Mouse (Mus musculus) G1E (cell line): ENCODE measurements at regions not wholly inside any gene's neighbourhood (a gene's known extent, or its start where the extent isn't known, plus 50 kb on each side); places are given as distances from the start of the nearest gene placed in this dataset.

Experiments used
- CTCF ChIP-seq: IDR thresholded peaks from 2 replicates; pipeline ENCODE4 v1.5.1; 2012; ENCODE audit warnings: low read depth, low read length, inconsistent platforms, mixed read lengths
- GATA1 ChIP-seq: IDR thresholded peaks from 2 replicates; pipeline ENCODE4 v1.6.1; 2012; ENCODE audit warnings: borderline replicate concordance, low read length, inconsistent platforms, mixed read lengths
- TAL1 ChIP-seq: conservative IDR thresholded peaks from 2 replicates; pipeline ENCODE4 v1.6.1; 2012; ENCODE audit warnings: low read depth, low read length, inconsistent platforms, mixed read lengths

DNA sequence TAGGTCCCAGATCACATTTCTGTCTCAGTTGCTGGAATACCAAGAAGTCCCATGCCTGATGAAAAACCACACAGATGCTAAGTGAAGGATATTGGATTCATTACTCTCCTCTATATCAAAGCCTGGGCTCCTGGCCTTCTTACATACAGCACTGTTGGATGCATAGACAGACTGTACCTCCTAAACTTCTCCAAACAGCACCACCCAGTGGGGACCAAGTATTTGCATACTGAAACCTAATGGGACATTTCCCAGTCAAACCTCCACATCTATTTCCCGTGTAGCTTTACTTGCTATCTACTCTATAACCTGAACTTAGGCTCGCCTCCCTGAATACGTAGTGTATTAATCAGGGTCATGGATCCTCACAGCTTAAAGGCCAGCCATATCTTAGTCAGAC is 180.3 kb upstream of the Lmcd1 start:
- TF ChIP-seq CTCF, result no peak
- no peak for TF ChIP-seq TAL1
- no peak for TF ChIP-seq GATA1
